Mouse (Mus musculus): ENCODE measurements at regions not wholly inside any gene's neighbourhood (a gene's known extent, or its start where the extent isn't known, plus 50 kb on each side); places are given as distances from the start of the nearest gene placed in this dataset.

DNA sequence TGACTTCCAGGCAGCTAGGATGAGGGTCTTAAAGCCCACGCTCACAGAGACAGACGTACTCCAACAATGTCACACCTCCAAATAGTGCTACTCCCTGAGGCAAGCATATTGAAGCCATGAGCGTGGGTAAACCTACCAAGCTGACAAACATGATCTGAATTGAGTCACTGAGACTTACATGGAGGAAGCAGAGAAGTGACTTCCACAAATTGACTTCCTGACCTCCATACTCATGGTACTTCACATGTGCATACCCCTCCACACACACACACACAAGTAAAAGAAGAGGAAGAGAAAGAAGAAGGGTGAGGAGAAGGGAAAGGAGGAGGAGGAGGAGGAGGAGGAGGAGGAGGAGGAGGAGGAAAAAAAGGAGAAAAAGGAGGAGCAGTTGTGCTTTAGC is 577.8 kb upstream of the Nrp1 start:
- no peaks in the 10 kb centered on the region for H3K4me1 ChIP-seq (ENCODE audit: control insufficient read depth, insufficient read depth, low read length)
- no peak overlapping the region for H3K9ac ChIP-seq (ENCODE audit: low read depth, low read length)
- 94% methylated on average over 3 of the region's 3 CpGs for WGBS
- H3K4me2 ChIP-seq (replicated peaks; ENCODE audit: low read depth, low read length), result no peak overlapping the region
- no peak for ATAC-seq (ENCODE audit: low FRiP score, low TSS enrichment)
- H3K27ac ChIP-seq (ENCODE audit: low read depth, low read length), result no peak overlapping the region
- H3K27me3 ChIP-seq (ENCODE audit: control insufficient read depth, insufficient read depth, low read length), result no peaks in the 10 kb centered on the region
- no peaks in the 10 kb centered on the region for H3K9me3 ChIP-seq (ENCODE audit: control insufficient read depth, low read length)
- no peak overlapping the region for H3K4me3 ChIP-seq (ENCODE audit: low read length)
- H3K36me3 ChIP-seq (ENCODE audit: control insufficient read depth, insufficient read depth, low read length), result no peaks in the 10 kb centered on the region

DNA sequence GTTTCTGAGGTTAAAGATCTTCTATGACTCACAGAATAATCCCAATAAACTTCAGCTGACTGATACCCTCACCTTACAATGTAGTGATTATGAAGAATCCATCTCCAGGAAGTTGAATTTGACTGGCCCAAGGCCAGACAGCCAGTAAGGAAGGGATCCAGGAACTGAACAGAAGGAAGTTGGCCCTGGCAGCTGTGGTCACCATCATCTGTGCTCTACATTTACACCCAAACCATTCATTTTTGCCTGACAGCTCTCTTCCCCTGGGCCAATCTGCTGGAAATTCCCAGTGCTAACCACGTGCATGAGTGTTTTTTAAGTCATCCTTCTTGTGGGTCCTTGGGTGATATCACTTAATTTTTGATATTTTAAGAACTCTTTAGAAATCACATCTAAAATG is 577.4 kb upstream of the Nrp1 start:
- H3K9ac ChIP-seq (ENCODE audit: low read depth, low read length), result no peak overlapping the region
- no peaks in the 10 kb centered on the region for H3K4me1 ChIP-seq (ENCODE audit: control insufficient read depth, insufficient read depth, low read length)
- no peak overlapping the region for H3K27ac ChIP-seq (ENCODE audit: low read depth, low read length)
- no peaks in the 10 kb centered on the region for H3K36me3 ChIP-seq (ENCODE audit: control insufficient read depth, insufficient read depth, low read length)
- H3K27me3 ChIP-seq (ENCODE audit: control insufficient read depth, insufficient read depth, low read length), result no peaks in the 10 kb centered on the region
- H3K9me3 ChIP-seq (ENCODE audit: control insufficient read depth, low read length), result no peaks in the 10 kb centered on the region
- H3K4me3 ChIP-seq (ENCODE audit: low read length), result no peak overlapping the region
- no peak for ATAC-seq (ENCODE audit: low FRiP score, low TSS enrichment)
- 54% methylated on average over 1 of the region's 1 CpGs for WGBS
- H3K4me2 ChIP-seq (replicated peaks; ENCODE audit: low read depth, low read length), result no peak overlapping the region

DNA sequence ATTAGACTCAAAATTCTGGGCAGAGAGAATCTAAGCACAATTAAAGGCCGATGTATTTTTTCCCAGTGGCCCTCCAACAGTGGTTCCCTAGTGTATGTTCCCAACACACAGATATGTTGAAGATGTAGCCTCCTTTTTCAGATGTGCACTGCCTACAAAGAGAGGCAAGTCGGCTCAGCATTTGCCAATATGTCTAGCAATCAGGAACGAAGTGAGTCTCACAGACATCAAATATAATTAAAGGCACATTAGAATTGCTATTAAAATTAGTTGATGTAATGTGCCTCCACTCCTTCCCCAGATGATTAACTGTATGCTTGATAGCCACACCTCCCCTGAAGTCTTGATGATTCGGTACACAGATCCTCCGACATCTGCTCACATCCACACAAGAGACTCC is 565.8 kb upstream of the Nrp1 start:
- Histone ChIP-seq H3K27me3 (ENCODE audit: control insufficient read depth, insufficient read depth, low read length) (no peaks in the 10 kb centered on the region), H3K9me3 (ENCODE audit: control insufficient read depth, low read length) (no peaks in the 10 kb centered on the region), H3K9ac (ENCODE audit: low read depth, low read length) (no peak overlapping the region), H3K4me2 (replicated peaks; ENCODE audit: low read depth, low read length) (no peak overlapping the region), H3K27ac (ENCODE audit: low read depth, low read length) (no peak overlapping the region), H3K4me1 (ENCODE audit: control insufficient read depth, insufficient read depth, low read length) (no peaks in the 10 kb centered on the region), H3K4me3 (ENCODE audit: low read length) (no peak overlapping the region), H3K36me3 (ENCODE audit: control insufficient read depth, insufficient read depth, low read length) (no peaks in the 10 kb centered on the region)
- WGBS, result 91% methylated on average over 5 of the region's 5 CpGs
- ATAC-seq (ENCODE audit: low FRiP score, low TSS enrichment), result no peak

DNA sequence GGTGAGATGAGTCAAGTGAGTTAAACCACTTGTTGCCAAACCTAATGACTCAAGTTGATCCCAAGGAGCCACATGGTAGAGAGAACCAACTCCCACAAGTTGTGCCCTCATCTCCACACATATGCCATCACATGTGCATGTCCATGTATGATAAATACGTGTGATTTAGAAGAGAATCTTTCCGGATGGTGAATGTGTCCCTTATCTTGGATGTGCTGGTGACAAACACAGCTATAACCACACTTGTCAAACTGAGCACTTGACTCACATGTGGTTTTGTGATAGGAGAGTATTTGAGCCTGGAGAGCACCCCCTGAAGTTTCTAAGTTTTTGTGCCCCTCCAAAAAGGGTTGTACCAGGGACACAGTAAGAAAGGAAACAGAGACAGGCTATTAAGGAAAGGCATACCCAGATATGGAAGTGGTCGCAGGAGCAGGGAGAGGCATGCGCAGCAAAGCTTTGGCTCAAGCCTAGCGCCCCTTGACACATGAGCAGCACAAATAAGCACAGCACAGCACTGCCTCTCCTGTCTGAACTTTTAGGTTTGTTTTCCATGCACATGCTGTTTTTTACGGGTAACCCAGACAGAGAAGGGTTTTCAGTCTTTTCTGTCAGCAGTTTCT is 558.4 kb upstream of the Nrp1 start:
- H3K9me3 ChIP-seq (ENCODE audit: control insufficient read depth, low read length), result no peaks in the 10 kb centered on the region
- no peak overlapping the region for H3K27ac ChIP-seq (ENCODE audit: low read depth, low read length)
- no peaks in the 10 kb centered on the region for H3K27me3 ChIP-seq (ENCODE audit: control insufficient read depth, insufficient read depth, low read length)
- no peaks in the 10 kb centered on the region for H3K36me3 ChIP-seq (ENCODE audit: control insufficient read depth, insufficient read depth, low read length)
- no peak overlapping the region for H3K4me3 ChIP-seq (ENCODE audit: low read length)
- H3K9ac ChIP-seq (ENCODE audit: low read depth, low read length), result no peak overlapping the region
- WGBS, result 73% methylated on average over 6 of the region's 6 CpGs
- H3K4me2 ChIP-seq (replicated peaks; ENCODE audit: low read depth, low read length), result no peak overlapping the region
- ATAC-seq (ENCODE audit: low FRiP score, low TSS enrichment), result no peak
- 0 out of 2 replicates have a peak, but pooled peaks cover 4% of the 10 kb centered on the region for H3K4me1 ChIP-seq (ENCODE audit: control insufficient read depth, insufficient read depth, low read length)

DNA sequence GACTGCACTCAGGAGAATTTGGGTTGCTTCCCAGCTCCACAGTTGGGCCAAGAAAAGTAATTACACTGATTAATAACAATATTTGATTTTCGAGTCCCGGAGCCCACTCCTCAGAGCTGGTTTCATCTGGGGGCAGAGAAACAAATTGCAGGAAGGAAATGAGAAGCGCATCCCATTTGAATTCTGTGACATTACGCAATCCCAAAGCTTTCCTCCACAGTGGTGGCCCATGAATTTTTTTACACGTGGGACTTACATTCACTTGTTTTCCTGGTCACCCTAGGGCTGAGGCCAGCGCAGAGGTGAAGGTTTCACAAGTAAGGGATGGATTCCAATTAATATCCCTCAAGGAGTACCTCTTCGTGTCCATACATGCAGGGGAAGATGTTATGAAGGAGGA is 556.3 kb upstream of the Nrp1 start:
- Histone ChIP-seq H3K9ac (ENCODE audit: low read depth, low read length) (no peak overlapping the region), H3K4me3 (ENCODE audit: low read length) (no peak overlapping the region), H3K4me2 (replicated peaks; ENCODE audit: low read depth, low read length) (no peak overlapping the region), H3K27ac (ENCODE audit: low read depth, low read length) (no peak overlapping the region), H3K4me1 (ENCODE audit: control insufficient read depth, insufficient read depth, low read length) (0 out of 2 replicates have a peak, but pooled peaks cover 4% of the 10 kb centered on the region), H3K9me3 (ENCODE audit: control insufficient read depth, low read length) (no peaks in the 10 kb centered on the region), H3K36me3 (ENCODE audit: control insufficient read depth, insufficient read depth, low read length) (no peaks in the 10 kb centered on the region), H3K27me3 (ENCODE audit: control insufficient read depth, insufficient read depth, low read length) (no peaks in the 10 kb centered on the region)
- no peak for ATAC-seq (ENCODE audit: low FRiP score, low TSS enrichment)
- WGBS, result 77% methylated on average over 7 of the region's 7 CpGs

DNA sequence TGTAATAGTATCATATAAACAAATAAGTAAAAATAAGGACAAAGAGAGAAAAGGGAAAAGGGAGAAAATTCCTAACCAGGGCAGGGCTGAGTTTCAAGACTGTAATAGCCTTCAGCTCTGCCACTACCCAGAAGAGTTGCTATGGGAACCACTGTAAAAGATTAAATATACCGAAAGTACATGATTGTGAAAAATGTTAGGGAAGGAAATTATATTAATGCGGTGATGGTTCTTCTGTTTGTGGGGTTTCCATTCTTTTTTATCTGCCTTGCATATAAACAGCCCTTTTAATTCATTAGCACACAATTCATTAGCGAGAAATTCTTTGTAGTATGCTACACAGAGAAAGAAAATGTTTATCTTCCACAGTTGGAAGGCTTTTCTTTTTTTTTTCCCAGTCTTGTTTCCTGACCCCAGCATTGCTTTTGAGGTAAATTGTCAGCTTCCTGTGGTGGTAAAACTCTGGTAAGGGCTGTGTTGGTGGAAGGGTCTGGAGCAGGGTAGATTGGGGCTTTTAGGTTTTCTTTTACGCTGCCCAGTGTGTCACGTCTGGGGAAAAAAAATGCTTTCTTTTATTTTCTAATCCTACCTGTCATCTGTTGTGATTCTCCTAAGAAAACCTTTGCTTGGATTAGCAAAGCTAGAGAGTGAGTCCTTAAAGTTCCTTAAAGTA is 555.6 kb upstream of the Nrp1 start:
- Histone ChIP-seq H3K27ac (ENCODE audit: low read depth, low read length) (no peak overlapping the region), H3K27me3 (ENCODE audit: control insufficient read depth, insufficient read depth, low read length) (no peaks in the 10 kb centered on the region), H3K36me3 (ENCODE audit: control insufficient read depth, insufficient read depth, low read length) (no peaks in the 10 kb centered on the region), H3K4me2 (replicated peaks; ENCODE audit: low read depth, low read length) (no peak overlapping the region), H3K9me3 (ENCODE audit: control insufficient read depth, low read length) (no peaks in the 10 kb centered on the region), H3K9ac (ENCODE audit: low read depth, low read length) (no peak overlapping the region), H3K4me3 (ENCODE audit: low read length) (no peak overlapping the region), H3K4me1 (ENCODE audit: control insufficient read depth, insufficient read depth, low read length) (0 out of 2 replicates have a peak, but pooled peaks cover 4% of the 10 kb centered on the region)
- 52% methylated on average over 5 of the region's 5 CpGs for WGBS
- ATAC-seq (ENCODE audit: low FRiP score, low TSS enrichment), result no peak

DNA sequence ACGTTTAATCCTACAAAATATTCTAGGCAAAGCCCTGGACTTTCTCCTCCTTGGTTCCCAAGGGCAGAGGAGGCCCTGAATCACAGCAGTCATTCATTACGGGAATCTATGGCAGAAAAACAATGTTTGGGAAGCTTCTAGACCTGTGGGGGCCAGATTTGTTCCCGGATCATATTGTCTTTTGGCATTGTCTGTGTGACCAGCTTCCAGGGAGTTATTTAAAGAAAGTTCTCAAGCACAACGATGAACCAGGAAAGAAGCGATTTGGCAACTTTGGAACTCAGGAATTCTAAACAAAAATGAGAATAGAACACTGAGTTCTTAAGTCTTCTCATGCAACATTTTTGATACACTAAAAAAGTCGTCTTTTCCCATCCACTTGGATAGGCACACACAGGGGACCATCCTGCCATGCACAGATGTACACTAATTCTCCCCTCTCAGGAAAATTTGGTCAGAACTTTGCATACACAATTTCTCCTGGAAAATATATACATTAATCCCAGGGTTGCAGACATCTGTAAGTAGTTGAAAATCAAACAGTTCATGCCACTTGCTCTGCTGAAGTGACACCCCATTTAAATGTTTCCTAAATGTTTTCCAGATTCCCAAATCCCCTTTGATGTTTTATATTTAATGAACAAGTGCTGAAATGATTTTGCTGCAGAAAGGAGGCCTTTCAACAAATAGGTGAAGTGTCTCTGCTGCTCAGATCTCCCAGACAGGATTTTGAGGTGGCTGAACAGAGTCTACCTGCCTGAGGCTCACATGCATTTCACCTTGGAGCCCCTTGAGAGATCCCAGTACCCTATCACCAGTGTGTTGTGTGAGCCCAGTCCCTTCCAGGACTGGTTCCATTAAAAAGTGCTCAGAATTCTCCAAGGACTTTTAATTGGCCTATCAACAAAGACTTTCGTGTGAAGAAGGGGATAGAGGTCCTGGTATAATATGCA is 548.9 kb upstream of the Nrp1 start:
- Histone ChIP-seq H3K9ac (ENCODE audit: low read depth, low read length) (no peak overlapping the region), H3K27ac (ENCODE audit: low read depth, low read length) (no peak overlapping the region), H3K4me2 (replicated peaks; ENCODE audit: low read depth, low read length) (no peak overlapping the region), H3K27me3 (ENCODE audit: control insufficient read depth, insufficient read depth, low read length) (no peaks in the 10 kb centered on the region), H3K9me3 (ENCODE audit: control insufficient read depth, low read length) (no peaks in the 10 kb centered on the region), H3K4me3 (ENCODE audit: low read length) (no peak overlapping the region), H3K36me3 (ENCODE audit: control insufficient read depth, insufficient read depth, low read length) (no peaks in the 10 kb centered on the region), H3K4me1 (ENCODE audit: control insufficient read depth, insufficient read depth, low read length) (no peaks in the 10 kb centered on the region)
- WGBS, result 69% methylated on average over 7 of the region's 7 CpGs
- ATAC-seq (ENCODE audit: low FRiP score, low TSS enrichment), result no peak

DNA sequence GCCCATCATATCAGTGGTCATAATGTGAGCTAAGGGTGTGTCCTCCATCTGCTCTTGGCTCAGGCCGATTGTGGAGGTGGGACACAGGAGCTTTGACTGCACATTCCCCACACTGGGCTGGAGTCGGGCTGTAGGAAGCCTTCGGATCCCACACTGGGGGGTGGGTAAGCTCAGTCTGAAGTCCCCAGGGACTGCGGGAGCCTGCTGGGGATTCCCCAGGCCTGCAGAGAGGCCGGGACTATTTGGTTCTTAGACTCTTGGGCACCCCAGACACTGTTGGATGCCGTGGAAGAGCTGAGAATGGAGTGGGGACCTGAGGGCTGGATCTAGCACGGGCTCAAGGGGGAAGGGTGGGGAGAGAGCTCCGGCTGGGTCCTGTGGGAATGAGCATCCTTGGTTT is 547.1 kb upstream of the Nrp1 start:
- no peaks in the 10 kb centered on the region for H3K27me3 ChIP-seq (ENCODE audit: control insufficient read depth, insufficient read depth, low read length)
- H3K36me3 ChIP-seq (ENCODE audit: control insufficient read depth, insufficient read depth, low read length), result no peaks in the 10 kb centered on the region
- ATAC-seq (ENCODE audit: low FRiP score, low TSS enrichment), result no peak
- H3K4me1 ChIP-seq (ENCODE audit: control insufficient read depth, insufficient read depth, low read length), result no peaks in the 10 kb centered on the region
- no peak overlapping the region for H3K4me3 ChIP-seq (ENCODE audit: low read length)
- H3K4me2 ChIP-seq (replicated peaks; ENCODE audit: low read depth, low read length), result no peak overlapping the region
- H3K27ac ChIP-seq (ENCODE audit: low read depth, low read length), result no peak overlapping the region
- H3K9me3 ChIP-seq (ENCODE audit: control insufficient read depth, low read length), result no peaks in the 10 kb centered on the region
- WGBS, result 90% methylated on average over 8 of the region's 8 CpGs
- no peak overlapping the region for H3K9ac ChIP-seq (ENCODE audit: low read depth, low read length)
